Mouse (Mus musculus) lung, postnatal 25 days (tissue): ENCODE results near the gene Ints7.
A peak's percentile ranks its signal among the peaks of the same experiment; 100 is the strongest.

Source experiments
- DNase-seq: peaks from one replicate; pipeline ENCODE4 v3.0.0; 2022; ENCODE audit warnings: low spot score

The Ints7 gene

GRCm38 (mm10) chr1:191584483-191584882, 9.0 kb downstream of the Ints7 start:
- DNase-seq, result no peak

- DNase-seq, result no peak
Measured at GRCm38 (mm10) chr1:191585704-191586103, 10.3 kb downstream of the Ints7 start.

- DNase-seq, result no peak
Measured at GRCm38 (mm10) chr1:191587062-191587461, 11.6 kb downstream of the Ints7 start.

- no peak for DNase-seq
Measured at GRCm38 (mm10) chr1:191588749-191589148, 13.3 kb downstream of the Ints7 start.

- no peak for DNase-seq
Measured at GRCm38 (mm10) chr1:191592016-191592720, 16.7 kb downstream of the Ints7 start.

GRCm38 (mm10) chr1:191596076-191596475, 20.6 kb downstream of the Ints7 start:
- DNase-seq, result no peak

GRCm38 (mm10) chr1:191599210-191599609, 23.8 kb downstream of the Ints7 start:
- DNase-seq, result peak; percentile 21

- no peak for DNase-seq
Measured at GRCm38 (mm10) chr1:191604690-191605089, 29.3 kb downstream of the Ints7 start.

GRCm38 (mm10) chr1:191609051-191609450, 33.6 kb downstream of the Ints7 start:
- no peak for DNase-seq

- DNase-seq, result no peak
Measured at GRCm38 (mm10) chr1:191609578-191609977, 34.1 kb downstream of the Ints7 start.

- DNase-seq, result no peak
Measured at GRCm38 (mm10) chr1:191610357-191610756, 34.9 kb downstream of the Ints7 start.

- no peak for DNase-seq
Measured at GRCm38 (mm10) chr1:191611686-191612085, 36.2 kb downstream of the Ints7 start.

GRCm38 (mm10) chr1:191612877-191613276, 37.4 kb downstream of the Ints7 start:
- DNase-seq, result no peak

- DNase-seq, result no peak
Measured at GRCm38 (mm10) chr1:191616245-191616644, 40.8 kb downstream of the Ints7 start.

- no peak for DNase-seq
Measured at GRCm38 (mm10) chr1:191617589-191617988, 42.2 kb downstream of the Ints7 start.

- no peak for DNase-seq
Measured at GRCm38 (mm10) chr1:191618067-191618766, 42.8 kb downstream of the Ints7 start.

GRCm38 (mm10) chr1:191621096-191621495, 45.7 kb downstream of the Ints7 start:
- DNase-seq, result no peak

GRCm38 (mm10) chr1:191622801-191623200, 47.4 kb downstream of the Ints7 start:
- DNase-seq, result no peak

- no peak for DNase-seq
Measured at GRCm38 (mm10) chr1:191624492-191624891, 49.1 kb downstream of the Ints7 start.

- DNase-seq, result no peak
Measured at GRCm38 (mm10) chr1:191625026-191625425, 49.6 kb downstream of the Ints7 start.

GRCm38 (mm10) chr1:191625620-191626019, 50.2 kb downstream of the Ints7 start:
- DNase-seq, result no peak

GRCm38 (mm10) chr1:191628457-191629169, 53.2 kb downstream of the Ints7 start:
- DNase-seq, result peak; percentile 5

- DNase-seq, result no peak
Measured at GRCm38 (mm10) chr1:191629170-191629636, 53.8 kb downstream of the Ints7 start.
